Mouse (Mus musculus) ES-E14 (cell line): ENCODE data around the gene Gm34653.

Experiments used
- MAFK ChIP-seq: IDR thresholded peaks from 2 replicates; pipeline ENCODE4 v1.6.1; 2014; ENCODE audit warnings: mild to moderate bottlenecking, low read depth, low read length, inconsistent platforms; ENCODE audit not compliant: insufficient read depth
- ZNF384 ChIP-seq: IDR thresholded peaks from 2 replicates; pipeline ENCODE4 v1.6.1; 2012; ENCODE audit warnings: low read depth, low read length, inconsistent platforms

DNA sequence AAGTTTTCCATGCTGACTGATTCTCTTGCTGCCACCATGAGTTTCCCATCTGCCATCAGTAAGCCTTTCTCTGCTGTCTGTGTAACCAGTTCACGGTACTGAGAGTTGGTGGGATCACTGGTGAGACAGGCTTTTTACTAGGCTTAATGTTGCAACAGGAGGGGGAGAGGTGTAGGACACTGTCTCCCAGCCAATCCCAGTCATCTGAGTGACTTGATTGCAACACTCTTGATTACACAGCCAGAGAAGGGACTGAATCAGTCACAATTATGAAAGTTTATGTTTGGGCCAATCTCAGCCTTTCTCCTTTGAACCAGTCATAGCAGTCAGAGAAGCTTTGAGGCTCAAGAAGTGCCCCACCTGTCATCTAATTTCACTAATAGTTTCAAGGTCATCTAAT, 4.8 kb upstream of the Gm34653 start:
- TF ChIP-seq MAFK (no peak), ZNF384 (no peak)
